Mouse (Mus musculus) neural tube, embryonic 14.5 days (tissue): Measurements from ENCODE around the gene Fyn. TPM values are rescaled to one million over a fixed set of nuclear protein-coding genes. Genes with fewer than 3 reads are reported as not detected.

ENCODE experiments used
- ATAC-seq: fragments of 200-750 bp; cut with Nextera tagmentation; 2 replicates; pipeline ENCODE4 v1.8.0; 2017; ENCODE audit warnings: low read depth, mild to moderate bottlenecking, moderate TSS enrichment, moderate library complexity
- H3K27ac ChIP-seq: fragments of 300-500 bp; sonication (generic); 2 replicates; pipeline ENCODE4 v1.5.1; 2014; ENCODE audit warnings: low read depth, mild to moderate bottlenecking, control low read depth, low read length, moderate library complexity, mixed read lengths
- H3K27me3 ChIP-seq: fragments of 300-500 bp; sonication (generic); 2 replicates; pipeline ENCODE4 v1.6.1; 2014; ENCODE audit warnings: low read length; ENCODE audit not compliant: control insufficient read depth, insufficient read depth
- H3K36me3 ChIP-seq: fragments of 300-500 bp; sonication (generic); 2 replicates; pipeline ENCODE4 v1.6.1; 2014; ENCODE audit warnings: low read length, mixed read lengths; ENCODE audit not compliant: control insufficient read depth, insufficient read depth
- H3K4me1 ChIP-seq: fragments of 300-500 bp; sonication (generic); 2 replicates; pipeline ENCODE4 v1.6.1; 2014; ENCODE audit warnings: low read length; ENCODE audit not compliant: control insufficient read depth, insufficient read depth
- H3K4me2 ChIP-seq: fragments of 300-500 bp; sonication (generic); 2 replicates; pipeline ENCODE4 v1.6.1; 2014; ENCODE audit warnings: mild to moderate bottlenecking, low read depth, low read length, control low read depth
- H3K4me3 ChIP-seq: fragments of 300-500 bp; sonication (generic); 2 replicates; pipeline ENCODE4 v1.5.1; 2014; ENCODE audit warnings: low read depth, low read length, control low read depth, mixed read lengths
- H3K9ac ChIP-seq: fragments of 300-500 bp; sonication (generic); replicated peaks from 2 replicates; pipeline ENCODE4 v1.6.1; 2014; ENCODE audit warnings: low read depth, mild to moderate bottlenecking, control low read depth, low read length, mixed read lengths
- H3K9me3 ChIP-seq: fragments of 300-500 bp; sonication (generic); 2 replicates; pipeline ENCODE4 v1.6.1; 2016; ENCODE audit warnings: low read length; ENCODE audit not compliant: control insufficient read depth
- WGBS: fragments of 180-500 bp; shearing (Covaris S2); extraction: QIAGEN DNeasy Blood & Tissue Kit; methylation state at CpG from one replicate; pipeline ENCODE4 v1.1.7; 2014; 5-methylcytosine and 5-hydroxymethylcytosine counted together
- polyA plus RNA-seq: library from polyadenylated mRNA; unstranded; fragments of >200 nt; fragmentation: Nextera tagmentation; extraction: Ambion mirVana; gene quantifications from 2 replicates; pipeline ENCODE4 v1.2.1, GENCODE M21; 2014

Gene Fyn
- polyA plus RNA-seq, 1 experiment from 2014 or later: 113 TPM

- Histone ChIP-seq H3K9ac (no peak overlapping the region), H3K4me2 (no peak overlapping the region), H3K36me3 (no peaks in the 10 kb centered on the region), H3K9me3 (no peaks in the 10 kb centered on the region), H3K27ac (no peak overlapping the region), H3K27me3 (no peaks in the 10 kb centered on the region), H3K4me3 (no peak overlapping the region), H3K4me1 (peaks cover 50% of the 10 kb centered on the region)
- WGBS: 63% methylated on average over 11 of the region's 11 CpGs
- ATAC-seq: no peak
These were observed 18.9 kb downstream of the Fyn start for GRCm38 (mm10) chr10:39387556-39387955.

GRCm38 (mm10) chr10:39388144-39388543 is 19.5 kb downstream of the Fyn start:
- no peaks in the 10 kb centered on the region for H3K36me3 ChIP-seq
- no peaks in the 10 kb centered on the region for H3K9me3 ChIP-seq
- no peak for ATAC-seq
- H3K27ac ChIP-seq: no peak overlapping the region
- peaks cover 48% of the 10 kb centered on the region for H3K4me1 ChIP-seq
- no peak overlapping the region for H3K9ac ChIP-seq
- H3K4me3 ChIP-seq: no peak overlapping the region
- H3K27me3 ChIP-seq: no peaks in the 10 kb centered on the region
- H3K4me2 ChIP-seq: no peak overlapping the region
- WGBS: 94% methylated on average over 3 of the region's 3 CpGs

GRCm38 (mm10) chr10:39389451-39389891 is 20.8 kb downstream of the Fyn start:
- H3K27me3 ChIP-seq: no peaks in the 10 kb centered on the region
- WGBS: 49% methylated on average over 11 of the region's 11 CpGs
- H3K36me3 ChIP-seq: no peaks in the 10 kb centered on the region
- H3K4me1 ChIP-seq: peaks cover 51% of the 10 kb centered on the region
- no peak overlapping the region for H3K4me2 ChIP-seq
- H3K9me3 ChIP-seq: no peaks in the 10 kb centered on the region
- H3K4me3 ChIP-seq: no peak overlapping the region
- no peak overlapping the region for H3K9ac ChIP-seq
- no peak for ATAC-seq
- H3K27ac ChIP-seq: no peak overlapping the region; the same call in 1 of the 2 replicates

- H3K4me1 ChIP-seq: peaks cover 46% of the 10 kb centered on the region
These were observed 21.9 kb downstream of the Fyn start for GRCm38 (mm10) chr10:39390541-39390940.

GRCm38 (mm10) chr10:39392900-39393483 is 24.3 kb downstream of the Fyn start:
- WGBS: 74% methylated on average over 6 of the region's 6 CpGs
- no peak for ATAC-seq

More at GRCm38 (mm10) chr10:39390541-39390940, 21.9 kb downstream of the Fyn start:
- Histone ChIP-seq H3K27ac (no peak overlapping the region), H3K36me3 (peaks cover 6% of the 10 kb centered on the region; the same call in 1 of the 2 replicates), H3K4me3 (no peak overlapping the region), H3K4me2 (no peak overlapping the region), H3K27me3 (no peaks in the 10 kb centered on the region), H3K9ac (no peak overlapping the region), H3K9me3 (no peaks in the 10 kb centered on the region)
- ATAC-seq: no peak
- WGBS: 82% methylated on average over 7 of the region's 7 CpGs

GRCm38 (mm10) chr10:39395544-39395943 is 26.9 kb downstream of the Fyn start:
- Histone ChIP-seq H3K27me3 (no peaks in the 10 kb centered on the region), H3K4me1 (peaks cover 6% of the 10 kb centered on the region; the same call in 1 of the 2 replicates), H3K9ac (no peak overlapping the region), H3K9me3 (no peaks in the 10 kb centered on the region), H3K4me2 (no peak overlapping the region), H3K36me3 (peaks cover 7% of the 10 kb centered on the region; the same call in 1 of the 2 replicates), H3K4me3 (no peak overlapping the region), H3K27ac (no peak overlapping the region)
- ATAC-seq: no peak
- 95% methylated on average over 5 of the region's 5 CpGs for WGBS

More at GRCm38 (mm10) chr10:39392900-39393483, 24.3 kb downstream of the Fyn start:
- Histone ChIP-seq H3K36me3 (peaks cover 7% of the 10 kb centered on the region; the same call in 1 of the 2 replicates), H3K27me3 (no peaks in the 10 kb centered on the region), H3K4me3 (no peak overlapping the region), H3K27ac (no peak overlapping the region), H3K9me3 (no peaks in the 10 kb centered on the region), H3K9ac (no peak overlapping the region), H3K4me1 (peaks cover 22% of the 10 kb centered on the region; the same call in 1 of the 2 replicates), H3K4me2 (no peak overlapping the region)

- no peak for ATAC-seq
- 80% methylated on average over 7 of the region's 7 CpGs for WGBS
- H3K9ac ChIP-seq: no peak overlapping the region
- H3K9me3 ChIP-seq: no peaks in the 10 kb centered on the region
- H3K4me3 ChIP-seq: no peak overlapping the region
- peaks cover 2% of the 10 kb centered on the region; the same call in 1 of the 2 replicates for H3K4me1 ChIP-seq
- no peak overlapping the region for H3K27ac ChIP-seq
- H3K4me2 ChIP-seq: no peak overlapping the region
- no peaks in the 10 kb centered on the region for H3K27me3 ChIP-seq
- peaks cover 7% of the 10 kb centered on the region; the same call in 1 of the 2 replicates for H3K36me3 ChIP-seq
These were observed 30.3 kb downstream of the Fyn start for GRCm38 (mm10) chr10:39398924-39399323.

GRCm38 (mm10) chr10:39400155-39400554 is 31.5 kb downstream of the Fyn start:
- no peak overlapping the region for H3K4me3 ChIP-seq
- no peak overlapping the region for H3K4me2 ChIP-seq
- peaks cover 5% of the 10 kb centered on the region; the same call in 1 of the 2 replicates for H3K36me3 ChIP-seq
- H3K27ac ChIP-seq: peak overlapping the region; percentile 16; the same call in 1 of the 2 replicates
- 82% methylated on average over 5 of the region's 5 CpGs for WGBS
- no peaks in the 10 kb centered on the region for H3K4me1 ChIP-seq
- no peak overlapping the region for H3K9ac ChIP-seq
- no peak for ATAC-seq
- H3K27me3 ChIP-seq: no peaks in the 10 kb centered on the region
- no peaks in the 10 kb centered on the region for H3K9me3 ChIP-seq

- Histone ChIP-seq H3K36me3 (no peaks in the 10 kb centered on the region), H3K9ac (no peak overlapping the region), H3K27me3 (no peaks in the 10 kb centered on the region), H3K4me2 (no peak overlapping the region), H3K9me3 (no peaks in the 10 kb centered on the region), H3K4me3 (no peak overlapping the region), H3K4me1 (no peaks in the 10 kb centered on the region; the same call in 1 of the 2 replicates), H3K27ac (no peak overlapping the region)
- no peak for ATAC-seq
- WGBS: 94% methylated on average over 6 of the region's 6 CpGs
These were observed 33.8 kb downstream of the Fyn start for GRCm38 (mm10) chr10:39402487-39402886.
